In the genomic region with DNA sequence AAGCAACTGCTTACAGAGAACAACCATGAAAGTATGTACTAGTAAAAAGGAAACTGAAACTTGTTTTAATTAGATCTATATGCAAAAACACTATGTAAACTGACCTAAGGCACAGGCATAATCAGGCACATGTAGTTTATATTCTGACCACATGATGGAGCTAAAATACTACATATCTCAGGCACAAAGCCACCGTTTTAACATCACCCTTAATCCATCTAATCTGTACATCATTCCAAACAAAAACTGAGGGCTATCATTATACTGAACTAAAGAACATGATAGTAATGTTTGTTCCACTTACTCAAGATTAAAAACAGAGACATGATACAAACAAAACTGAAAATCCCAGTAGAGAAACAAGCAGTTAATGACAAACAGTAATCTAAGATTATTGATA, we compare ENCODE assay signal across 9 mouse cellular contexts. TPM values are rescaled to one million over a fixed set of nuclear protein-coding genes. Genes with fewer than 3 reads are reported as not detected.
DNase-seq lines count a peak whose midpoint lies in the region; ATAC-seq and TF ChIP-seq lines count a peak whose summit lies in the region.
"Had no signal": no experiment of that assay in that cellular context is flagged by ENCODE, and none has a peak within 500 bp of the region (broad histone marks: within the 10 kb centered on the region; RNA-seq: fewer than 3 reads in every experiment).

No protein-coding gene starts in this region.

- no peak overlapping the region for H3K27ac ChIP-seq in kidney, embryonic 16.5 days (ENCODE audit: low read length)
- H3K27ac ChIP-seq in CH12.LX (ENCODE audit: insufficient read depth, low read depth), result no peak overlapping the region
- H3K27ac ChIP-seq: embryonic facial prominence, embryonic 15.5 days had no signal

- WGBS in kidney, embryonic 16.5 days, result 0% methylated on average over 1 of the region's 1 CpGs

- TF ChIP-seq EP300 in CH12.LX (IDR thresholded peaks at IDR 0.05; ENCODE audit: low read length), result no peak

- H3K4me2 ChIP-seq in kidney, embryonic 16.5 days (replicated peaks; ENCODE audit: low read depth, low read length), result no peak overlapping the region
- no peak overlapping the region for H3K4me2 ChIP-seq in CH12.LX (ENCODE audit: insufficient read depth, low read depth, poor library complexity, severe bottlenecking)
- H3K4me2 ChIP-seq: embryonic facial prominence, embryonic 15.5 days had no signal

- peak; percentile 64 to 79; a peak in 3 of 4 replicates for TF ChIP-seq CTCF in CH12.LX (conservative IDR thresholded peaks at IDR 0.05 in 1 of 2, IDR thresholded peaks at IDR 0.05 in 1 of 2; ENCODE audit: low read depth in 2 of 2, low read length in 2 of 2)

- no peak for ATAC-seq in kidney, embryonic 16.5 days (ENCODE audit: low FRiP score, low TSS enrichment)
- peak; percentile 71 for ATAC-seq in activated CD4-positive, CD25-positive, alpha-beta regulatory T cell, adult 4 months

- H3K4me3 ChIP-seq in kidney, embryonic 16.5 days (ENCODE audit: low read length), result no peak overlapping the region
- no peak overlapping the region for H3K4me3 ChIP-seq in CH12.LX (replicated peaks in 1 of 3; ENCODE audit: low read depth in 2 of 3, low read length in 2 of 3, poor library complexity in 1 of 3)
- H3K4me3 ChIP-seq: embryonic facial prominence, embryonic 15.5 days had no signal

- H3K27me3 ChIP-seq in kidney, embryonic 16.5 days (ENCODE audit: insufficient read depth, low read length), result no peaks in the 10 kb centered on the region
- no peaks in the 10 kb centered on the region for H3K27me3 ChIP-seq in CH12.LX (replicated peaks)
- H3K27me3 ChIP-seq: embryonic facial prominence, embryonic 15.5 days had no signal

- H3K36me3 ChIP-seq in kidney, embryonic 16.5 days (ENCODE audit: insufficient read depth, low read length), result peaks cover 9% of the 10 kb centered on the region; the same call in 1 of the 2 replicates
- H3K36me3 ChIP-seq in CH12.LX (replicated peaks in 1 of 2; ENCODE audit: control insufficient read depth in 1 of 2, insufficient read depth in 1 of 2, low read length in 1 of 2), result peaks cover 6 to 45% of the 10 kb centered on the region in 2 experiments

- H3K9me3 ChIP-seq in kidney, embryonic 16.5 days (ENCODE audit: low read length), result no peaks in the 10 kb centered on the region
- no peaks in the 10 kb centered on the region for H3K9me3 ChIP-seq in CH12.LX (replicated peaks; ENCODE audit: low read length)
- H3K9me3 ChIP-seq: embryonic facial prominence, embryonic 15.5 days had no signal

- H3K9ac ChIP-seq in kidney, embryonic 16.5 days (replicated peaks; ENCODE audit: low read length), result no peak overlapping the region
- no peak overlapping the region for H3K9ac ChIP-seq in CH12.LX (ENCODE audit: insufficient read depth, low read depth)
- H3K9ac ChIP-seq: embryonic facial prominence, embryonic 15.5 days had no signal

- TF ChIP-seq POLR2A in CH12.LX (IDR thresholded peaks at IDR 0.05; ENCODE audit: low read depth, low read length), result no peak

- H3K79me2 ChIP-seq in CH12.LX (replicated peaks; ENCODE audit: control insufficient read depth, extremely low read depth, insufficient read depth, poor library complexity, severe bottlenecking), result peaks cover 74% of the 10 kb centered on the region

- in situ Hi-C loops in CH12.LX (cut with MboI; ENCODE audit: low pct_ligation_motif_present, low pct_unique_long_range_greater_than_20kb, low sequenced_read_pairs), result no loop called here

- TF ChIP-seq RAD21 in CH12.LX (IDR thresholded peaks at IDR 0.05; ENCODE audit: low read depth, low read length), result peak; percentile 86

- DNase-seq in kidney, adult 9 months, result peak; percentile 57
- DNase-seq in CH12.LX (ENCODE audit: extremely low read depth), result peak; percentile 65
- peak; percentile 18 for DNase-seq in hindlimb bud, embryonic 11.5 days (ENCODE audit: extremely low spot score, low read depth, low spot score)
- DNase-seq in right cerebral cortex, postnatal 14 days, result no peak
- DNase-seq in urinary bladder, postnatal 36 days (ENCODE audit: low spot score in 2 of 2), result no peak
- no peak for DNase-seq in urinary bladder, postnatal 10 days (ENCODE audit: low spot score)

- H3K4me1 ChIP-seq in kidney, embryonic 16.5 days (ENCODE audit: insufficient read depth, low read length), result no peaks in the 10 kb centered on the region
- peaks cover 5 to 54% of the 10 kb centered on the region in 2 experiments; a peak in 3 of 4 replicates for H3K4me1 ChIP-seq in CH12.LX (ENCODE audit: control insufficient read depth in 1 of 2, insufficient read depth in 2 of 2)
- H3K4me1 ChIP-seq: embryonic facial prominence, embryonic 15.5 days had no signal

- dilution Hi-C loops in CH12.LX (cut with MboI; ENCODE audit: extremely low pct_ligation_motif_present, extremely low pct_unique_long_range_greater_than_20kb, low sequenced_read_pairs), result no loop called here

TF ChIP-seq in CH12.LX, 34 proteins besides CTCF, POLR2A, EP300 and RAD21:
- no peak for TF ChIP-seq NRF1 (IDR thresholded peaks at IDR 0.05; ENCODE audit: low read depth, low read length)
- TF ChIP-seq TBP (conservative IDR thresholded peaks at IDR 0.05; ENCODE audit: low read depth, low read length), result no peak
- TF ChIP-seq BHLHE40 (IDR thresholded peaks at IDR 0.05; ENCODE audit: low read depth, low read length), result no peak
- peak; percentile 48; the same call in 1 of the 2 replicates for TF ChIP-seq MAX (IDR thresholded peaks at IDR 0.05; ENCODE audit: low read length)
- no peak for TF ChIP-seq KAT2A (IDR thresholded peaks at IDR 0.05; ENCODE audit: insufficient replicate concordance, low read length)
- TF ChIP-seq SIN3A (IDR thresholded peaks at IDR 0.05; ENCODE audit: low read length), result no peak
- no peak for TF ChIP-seq USF1 (IDR thresholded peaks at IDR 0.05; ENCODE audit: low read depth, low read length)
- no peak for TF ChIP-seq CHD1 (IDR thresholded peaks at IDR 0.05; ENCODE audit: low read depth, low read length)
- TF ChIP-seq SMC3 (IDR thresholded peaks at IDR 0.05; ENCODE audit: low read depth, low read length), result peak; percentile 58
- no peak for TF ChIP-seq USF2 (conservative IDR thresholded peaks at IDR 0.05; ENCODE audit: low read depth, low read length)
- no peak for TF ChIP-seq MAZ (IDR thresholded peaks at IDR 0.05; ENCODE audit: low read depth, low read length)
- TF ChIP-seq IRF4 (IDR thresholded peaks at IDR 0.05; ENCODE audit: low read depth, low read length), result 0 out of 2 replicates have a peak, but pooled peaks have one; percentile 39

RNA-seq across cellular contexts. Expression of a gene that starts 28.5 kb away (rescaled TPM):
- polyA plus RNA-seq in kidney, embryonic 16.5 days (2015; fragmentation: Nextera tagmentation; extraction: Ambion mirVana), result 79.5 and 80.5 TPM in 2 replicates
- 43.3 and 50.4 TPM in 2 replicates for total RNA-seq in CH12.LX (2012; rRNA removed)
- 96.1 and 107 TPM in 2 replicates for total RNA-seq in CH12.LX (2014; rRNA removed)
- polyA plus RNA-seq in CH12.LX (2012; ENCODE audit: insufficient read length, low read depth), result 85.7 and 99.6 TPM in 2 replicates
- polyA plus RNA-seq in activated CD4-positive, CD25-positive, alpha-beta regulatory T cell, adult 4 months (2017; shearing (Covaris generic)), result 100 to 1,000 TPM; 138 to 153 TPM

Comparison
In these comparisons a context has a peak if more than half of its experiments do, and no peak if none do; other contexts are left out.
1. DNase-seq: peak in kidney, adult 9 months (single experiment), CH12.LX (single experiment) and hindlimb bud, embryonic 11.5 days (single experiment); none in right cerebral cortex, postnatal 14 days (single experiment), urinary bladder, postnatal 36 days (0 of 2) and urinary bladder, postnatal 10 days (single experiment).